Mouse (Mus musculus) kidney, embryonic 14.5 days (tissue): ENCODE data around the gene Pigl. TPM values are rescaled to one million over a fixed set of nuclear protein-coding genes. Genes with fewer than 3 reads are reported as not detected.
A peak's percentile ranks its signal among the peaks of the same experiment; 100 is the strongest.
"Not testable (repeated sequence)": the region's sequence is repeated elsewhere in the genome, so short reads cannot be mapped to it uniquely, and the experiment has no call there.

Source experiments
- ATAC-seq: fragments of 200-750 bp; cut with Nextera tagmentation; 2 replicates; pipeline ENCODE4 v1.8.0; 2017; ENCODE audit warnings: moderate number of reproducible peaks, mild to moderate bottlenecking, moderate TSS enrichment, moderate library complexity; ENCODE audit not compliant: low FRiP score, low TSS enrichment
- H3K27ac ChIP-seq: fragments of 300-500 bp; sonication (generic); 2 replicates; pipeline ENCODE4 v1.5.1; 2014; ENCODE audit warnings: low read depth, mild to moderate bottlenecking, low read length, moderate library complexity, mixed read lengths
- H3K27me3 ChIP-seq: fragments of 300-500 bp; sonication (generic); 2 replicates; pipeline ENCODE4 v1.6.1; 2014; ENCODE audit warnings: mild to moderate bottlenecking, low read length; ENCODE audit not compliant: control insufficient read depth, insufficient read depth
- H3K36me3 ChIP-seq: fragments of 300-500 bp; sonication (generic); 2 replicates; pipeline ENCODE4 v1.6.1; 2014; ENCODE audit warnings: low read length, mixed read lengths; ENCODE audit not compliant: control insufficient read depth, insufficient read depth
- H3K4me1 ChIP-seq: fragments of 300-500 bp; sonication (generic); 2 replicates; pipeline ENCODE4 v1.6.1; 2014; ENCODE audit warnings: low read length, mixed read lengths; ENCODE audit not compliant: control insufficient read depth, insufficient read depth
- H3K4me2 ChIP-seq: fragments of 300-500 bp; sonication (generic); replicated peaks from 2 replicates; pipeline ENCODE4 v1.6.1; 2014; ENCODE audit warnings: low read depth, mild to moderate bottlenecking, low read length
- H3K4me3 ChIP-seq: fragments of 300-500 bp; sonication (generic); 2 replicates; pipeline ENCODE4 v1.5.1; 2014; ENCODE audit warnings: mild to moderate bottlenecking, low read length
- H3K9ac ChIP-seq: fragments of 300-500 bp; sonication (generic); 2 replicates; pipeline ENCODE4 v1.6.1; 2014; ENCODE audit warnings: low read depth, mild to moderate bottlenecking, low read length, moderate library complexity
- H3K9me3 ChIP-seq: fragments of 300-500 bp; sonication (generic); 2 replicates; pipeline ENCODE4 v1.6.1; 2016; ENCODE audit warnings: low read length; ENCODE audit not compliant: control insufficient read depth
- WGBS: fragments of 180-500 bp; shearing (Covaris S2); extraction: QIAGEN DNeasy Blood & Tissue Kit; methylation state at CpG from one replicate; pipeline ENCODE4 v1.1.7; 2014; 5-methylcytosine and 5-hydroxymethylcytosine counted together
- polyA plus RNA-seq: library from polyadenylated mRNA; unstranded; fragments of >200 nt; fragmentation: Nextera tagmentation; extraction: Ambion mirVana; gene quantifications from 2 replicates; pipeline ENCODE4 v1.2.1, GENCODE M21; 2014

Pigl gene
- polyA plus RNA-seq, 1 experiment from 2014 or later: 15.1 TPM

DNA sequence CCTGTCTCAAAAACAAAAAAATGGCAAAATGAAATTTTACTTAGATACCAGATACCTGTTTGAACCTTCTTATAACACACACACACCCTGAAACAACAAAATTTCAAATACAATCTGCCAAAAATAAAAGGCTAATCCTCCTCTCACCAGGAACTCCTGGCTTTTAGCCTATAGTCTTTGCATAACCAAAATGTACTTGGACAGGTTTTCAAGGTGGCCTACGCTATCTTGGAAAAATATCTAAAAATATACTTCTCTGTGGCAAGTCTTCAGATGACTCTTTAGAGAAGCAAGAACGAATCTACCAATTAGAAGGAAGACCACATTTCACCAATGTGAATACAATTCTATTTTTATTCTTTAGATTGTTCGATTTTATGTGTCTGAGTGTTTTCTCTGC lies 12.5 kb upstream of the Pigl start:
- Histone ChIP-seq H3K4me3 (no peak overlapping the region), H3K36me3 (peaks cover 6% of the 10 kb centered on the region; the same call in 1 of the 2 replicates), H3K9ac (no peak overlapping the region), H3K4me1 (no peaks in the 10 kb centered on the region), H3K27ac (no peak overlapping the region), H3K27me3 (no peaks in the 10 kb centered on the region), H3K4me2 (no peak overlapping the region), H3K9me3 (no peaks in the 10 kb centered on the region)
- 93% methylated on average over 3 of the region's 3 CpGs for WGBS
- ATAC-seq: no peak

DNA sequence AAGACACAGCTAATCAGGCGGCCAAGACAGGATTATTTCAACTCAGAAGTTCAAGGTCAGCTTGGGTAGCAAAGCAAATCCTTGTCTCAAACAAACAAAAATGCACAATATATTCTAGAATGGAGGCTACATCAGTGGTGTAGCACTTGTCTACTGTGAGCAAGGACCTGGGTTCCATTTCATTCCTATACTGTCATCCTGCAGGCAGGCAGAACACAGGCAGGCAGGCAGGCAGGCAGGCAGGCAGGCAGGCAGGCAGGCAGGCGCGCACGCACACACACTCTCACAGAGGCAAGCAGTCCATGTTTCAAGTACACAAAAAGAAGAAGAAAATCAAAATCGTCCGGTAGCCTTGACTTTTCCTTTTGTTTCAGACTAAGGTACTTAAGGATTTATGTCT lies 9.3 kb upstream of the Pigl start:
- Histone ChIP-seq H3K4me1 (no peaks in the 10 kb centered on the region), H3K9ac (no peak overlapping the region), H3K27ac (no peak overlapping the region), H3K4me3 (no peak overlapping the region), H3K27me3 (no peaks in the 10 kb centered on the region), H3K9me3 (no peaks in the 10 kb centered on the region), H3K36me3 (peaks cover 7% of the 10 kb centered on the region; the same call in 1 of the 2 replicates), H3K4me2 (no peak overlapping the region)
- ATAC-seq: no peak
- WGBS: 94% methylated on average over 6 of the region's 6 CpGs

DNA sequence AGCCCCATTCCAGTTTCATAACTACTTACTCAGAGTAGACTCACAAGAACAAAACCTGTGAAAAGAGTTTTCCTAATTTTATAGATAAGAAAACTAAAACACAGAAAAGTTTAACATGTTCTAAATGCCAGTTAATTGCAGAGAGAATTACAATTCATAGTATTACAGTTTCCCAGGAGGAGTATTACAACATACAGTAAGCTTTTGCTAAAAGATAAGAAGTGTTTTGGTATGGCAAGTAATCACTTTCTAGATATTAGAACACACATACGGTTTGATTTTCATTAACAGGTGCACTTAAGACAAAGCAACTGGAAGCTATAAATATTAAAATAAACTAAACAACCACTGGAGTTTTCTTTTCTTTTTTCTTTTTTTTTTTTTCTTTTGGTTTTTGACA lies 3.1 kb upstream of the Pigl start:
- ATAC-seq: no peak
- Histone ChIP-seq H3K27me3 (no peaks in the 10 kb centered on the region), H3K9ac (no peak overlapping the region), H3K4me2 (peak overlapping the region; percentile 89; the same call in 1 of the 2 replicates), H3K4me3 (peak overlapping the region; percentile 95; the same call in 1 of the 2 replicates), H3K36me3 (peaks cover 4% of the 10 kb centered on the region; the same call in 1 of the 2 replicates), H3K4me1 (0 out of 2 replicates have a peak, but pooled peaks cover 8% of the 10 kb centered on the region), H3K27ac (no peak overlapping the region), H3K9me3 (no peaks in the 10 kb centered on the region)
- 75% methylated on average over 1 of the region's 1 CpGs for WGBS

DNA sequence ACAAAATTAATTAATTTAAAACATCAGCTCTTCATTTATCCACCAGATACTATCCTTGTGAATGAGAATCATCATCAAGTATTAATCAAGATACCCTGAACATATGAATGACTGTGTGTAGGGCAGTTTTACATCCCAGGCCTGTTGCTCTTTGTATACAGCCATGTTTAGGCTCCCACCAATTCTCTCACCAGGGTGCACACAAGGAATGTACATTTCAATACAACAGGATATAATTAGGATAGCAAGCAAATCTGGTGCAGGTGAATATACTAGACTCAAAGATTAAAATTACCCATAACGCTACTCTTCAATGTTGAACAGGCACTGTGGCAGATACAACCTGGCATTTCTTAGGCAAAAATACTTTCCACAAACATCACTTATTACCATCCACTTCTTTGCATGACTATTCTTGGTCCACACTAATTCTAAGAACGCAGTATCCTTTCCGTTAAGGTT lies 2.2 kb upstream of the Pigl start:
- no peak for ATAC-seq
- H3K9ac ChIP-seq: peak overlapping the region; percentile 99
- H3K27ac ChIP-seq: peak overlapping the region; percentile 24; the same call in 1 of the 2 replicates
- H3K27me3 ChIP-seq: no peaks in the 10 kb centered on the region
- peak overlapping the region; percentile 89 for H3K4me2 ChIP-seq
- H3K9me3 ChIP-seq: no peaks in the 10 kb centered on the region
- H3K4me3 ChIP-seq: peak overlapping the region; percentile 95
- 4% methylated on average over 3 of the region's 3 CpGs for WGBS
- 0 out of 2 replicates have a peak, but pooled peaks cover 8% of the 10 kb centered on the region for H3K4me1 ChIP-seq
- H3K36me3 ChIP-seq: no peaks in the 10 kb centered on the region

DNA sequence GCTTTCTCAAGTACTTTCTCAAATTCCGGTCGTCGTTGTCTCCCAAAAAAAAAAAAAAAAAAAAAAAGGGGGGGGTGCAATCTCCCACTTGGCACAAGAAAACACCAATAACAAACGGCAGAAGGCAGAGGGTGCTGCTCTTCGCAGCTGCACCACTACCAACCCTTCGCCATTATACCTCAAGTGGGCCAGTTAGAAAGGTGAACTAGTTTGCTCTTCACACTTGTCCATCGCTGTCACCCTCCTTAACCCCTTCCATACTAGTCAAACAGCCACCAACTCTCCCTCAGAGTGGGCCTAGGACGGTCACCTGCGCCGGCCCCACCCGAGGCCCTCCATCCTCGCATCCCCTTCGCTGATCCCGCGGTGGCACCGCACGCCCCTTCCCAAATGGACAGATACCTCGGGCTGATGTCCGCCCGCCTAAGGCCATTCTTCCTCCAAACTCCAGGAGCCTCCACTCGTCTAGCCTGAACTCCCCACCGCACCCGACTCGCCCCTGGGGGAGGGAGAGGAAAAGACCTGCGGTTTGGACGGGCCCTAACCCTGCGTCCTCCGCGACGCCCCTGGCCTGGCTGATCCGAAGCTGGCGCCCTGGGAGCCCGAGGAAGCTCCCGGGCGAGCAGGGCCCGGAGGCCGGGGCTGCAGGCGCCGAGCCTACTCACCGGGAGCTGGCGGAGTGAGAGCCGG lies 1.6 kb upstream of the Pigl start:
- H3K9ac ChIP-seq: peak overlapping the region; percentile 99
- 0 out of 2 replicates have a peak, but pooled peaks cover 8% of the 10 kb centered on the region for H3K4me1 ChIP-seq
- H3K27ac ChIP-seq: peak overlapping the region; percentile 93
- 1% methylated on average over 35 of the region's 42 CpGs for WGBS
- no peaks in the 10 kb centered on the region for H3K9me3 ChIP-seq
- peak overlapping the region; percentile 89 for H3K4me2 ChIP-seq
- peak overlapping the region; percentile 95 for H3K4me3 ChIP-seq
- H3K36me3 ChIP-seq: no peaks in the 10 kb centered on the region
- peak; percentile 81 for ATAC-seq
- H3K27me3 ChIP-seq: no peaks in the 10 kb centered on the region

DNA sequence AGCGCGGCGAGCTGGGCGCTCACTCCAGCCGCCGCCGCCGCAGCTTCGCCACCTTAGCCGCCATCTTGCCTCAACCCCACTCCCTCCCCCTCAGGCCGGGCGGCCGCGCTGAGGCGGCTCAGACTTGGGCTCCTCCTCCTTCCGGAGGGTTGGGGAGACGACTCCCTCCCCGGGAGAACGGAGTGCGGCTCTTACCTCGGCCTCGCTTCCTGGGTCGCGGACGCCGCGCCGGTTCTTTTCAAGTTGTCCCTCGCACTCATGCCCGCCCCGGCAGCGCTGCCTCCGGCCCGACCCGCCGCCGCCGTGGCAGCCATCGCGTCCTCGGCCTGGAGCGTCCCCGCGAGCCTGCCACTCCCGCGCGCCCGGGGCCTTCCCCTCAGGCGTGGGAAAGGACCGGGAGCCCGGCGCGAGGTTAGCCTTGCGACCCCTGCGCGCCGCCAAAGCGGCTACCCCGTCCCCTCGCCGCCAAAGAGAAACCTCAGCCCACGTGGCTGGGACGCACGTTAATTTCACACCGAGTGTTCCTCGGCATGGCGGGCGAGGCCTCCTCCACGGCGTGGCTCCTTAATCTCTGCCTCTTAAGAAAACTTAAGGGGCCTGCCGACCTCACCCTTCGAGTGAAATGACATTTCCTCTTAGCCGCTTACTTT lies 894 bp upstream of the Pigl start:
- H3K4me3 ChIP-seq: peak overlapping the region; percentile 95
- H3K4me1 ChIP-seq: 0 out of 2 replicates have a peak, but pooled peaks cover 8% of the 10 kb centered on the region
- H3K9me3 ChIP-seq: no peaks in the 10 kb centered on the region
- peak overlapping the region; percentile 93 for H3K27ac ChIP-seq
- no peaks in the 10 kb centered on the region for H3K36me3 ChIP-seq
- WGBS: under 1% methylated on average over 68 of the region's 73 CpGs
- H3K4me2 ChIP-seq: peak overlapping the region; percentile 89
- H3K9ac ChIP-seq: peak overlapping the region; percentile 99
- H3K27me3 ChIP-seq: no peaks in the 10 kb centered on the region
- peak; percentile 95 for ATAC-seq

DNA sequence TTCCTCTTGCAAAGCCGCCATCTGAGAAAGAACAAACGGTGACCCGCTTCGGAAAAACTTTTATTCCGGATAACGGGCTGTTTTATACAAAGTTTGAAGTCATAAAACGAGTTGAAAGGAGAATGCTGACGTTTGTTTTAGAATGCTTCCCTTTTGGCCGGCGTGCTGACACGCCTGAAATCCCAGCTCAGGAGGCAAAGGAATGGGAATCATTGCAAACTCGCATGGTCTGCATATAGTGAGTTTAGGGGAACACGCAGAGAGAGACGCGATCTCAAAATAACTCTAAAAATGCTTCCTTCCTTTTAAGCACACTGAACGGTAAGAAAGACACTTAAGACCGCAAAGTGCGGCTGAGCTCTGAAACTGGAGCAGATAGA lies 379 bp upstream of the Pigl start:
- Histone ChIP-seq H3K4me1 (0 out of 2 replicates have a peak, but pooled peaks cover 8% of the 10 kb centered on the region), H3K27ac (peak overlapping the region; percentile 93), H3K4me3 (peak overlapping the region; percentile 95), H3K9ac (peak overlapping the region; percentile 99), H3K9me3 (no peaks in the 10 kb centered on the region), H3K27me3 (no peaks in the 10 kb centered on the region), H3K4me2 (peak overlapping the region; percentile 89), H3K36me3 (no peaks in the 10 kb centered on the region)
- ATAC-seq: no peak
- under 1% methylated on average over 18 of the region's 18 CpGs for WGBS

DNA sequence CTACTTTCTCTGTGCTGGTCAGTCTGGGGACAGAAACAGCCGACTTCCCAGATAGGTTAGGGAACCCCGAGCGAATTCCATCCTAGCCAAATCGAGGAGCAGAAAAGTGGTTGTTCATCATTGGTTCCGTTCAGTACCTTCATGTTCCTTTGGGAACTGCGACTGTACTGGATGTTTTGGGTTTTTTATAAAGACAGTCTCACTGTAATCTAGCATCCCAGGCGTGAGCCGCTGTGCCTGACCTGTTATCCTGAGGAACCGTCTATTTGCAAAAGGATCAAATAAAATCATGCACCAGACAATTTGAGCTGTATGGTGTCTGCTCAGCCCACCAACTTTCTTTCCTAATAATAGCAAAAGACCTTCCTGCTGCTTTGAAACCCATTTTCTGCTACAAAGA lies 520 bp downstream of the Pigl start:
- under 1% methylated on average over 9 of the region's 9 CpGs for WGBS
- Histone ChIP-seq H3K9ac (peak overlapping the region; percentile 99), H3K4me3 (peak overlapping the region; percentile 95), H3K4me2 (peak overlapping the region; percentile 89), H3K27me3 (no peaks in the 10 kb centered on the region), H3K9me3 (no peaks in the 10 kb centered on the region), H3K36me3 (no peaks in the 10 kb centered on the region), H3K27ac (peak overlapping the region; percentile 93), H3K4me1 (0 out of 2 replicates have a peak, but pooled peaks cover 8% of the 10 kb centered on the region)
- ATAC-seq: no peak

DNA sequence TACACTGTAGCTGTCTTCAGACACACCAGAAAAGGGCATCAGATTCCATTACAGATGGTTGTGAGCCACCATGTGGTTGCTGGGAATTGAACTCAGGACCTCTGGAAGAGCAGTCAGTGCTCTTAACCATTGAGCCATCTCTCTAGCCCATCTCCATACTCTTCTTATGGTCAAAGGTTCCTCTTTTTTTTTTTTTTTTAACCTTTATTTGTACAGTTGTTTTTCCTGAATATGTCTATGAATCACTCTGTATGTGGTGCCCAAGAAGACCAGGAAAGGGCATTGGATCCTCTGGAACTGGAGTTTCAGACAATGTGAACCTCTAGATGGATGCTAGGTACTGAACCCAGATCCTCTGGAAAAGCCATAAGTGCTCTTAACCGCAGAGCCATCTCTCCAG lies 4.3 kb downstream of the Pigl start:
- H3K4me2 ChIP-seq, H3K9ac ChIP-seq, H3K9me3 ChIP-seq, H3K27me3 ChIP-seq, H3K27ac ChIP-seq, ATAC-seq, H3K4me3 ChIP-seq, H3K4me1 ChIP-seq, H3K36me3 ChIP-seq: not testable (repeated sequence)
- WGBS: 100% methylated on average over 1 of the region's 1 CpGs
